Mouse (Mus musculus) T-cell, adult 2 months (primary cell): ENCODE results near the gene Vkorc1.
A peak's percentile ranks its signal among the peaks of the same experiment; 100 is the strongest.
"Not testable (repeated sequence)": the region's sequence is repeated elsewhere in the genome, so short reads cannot be mapped to it uniquely, and the experiment has no call there.

Source experiments
- DNase-seq: peaks from one replicate; pipeline ENCODE4 v3.0.0; 2022; ENCODE audit warnings: low spot score

The Vkorc1 gene

GRCm38 (mm10) chr7:127915293-127915692 is 19.9 kb upstream of the Vkorc1 start:
- DNase-seq, result no peak

- DNase-seq, result no peak
Observed at GRCm38 (mm10) chr7:127912938-127913337, 17.5 kb upstream of the Vkorc1 start.

DNA sequence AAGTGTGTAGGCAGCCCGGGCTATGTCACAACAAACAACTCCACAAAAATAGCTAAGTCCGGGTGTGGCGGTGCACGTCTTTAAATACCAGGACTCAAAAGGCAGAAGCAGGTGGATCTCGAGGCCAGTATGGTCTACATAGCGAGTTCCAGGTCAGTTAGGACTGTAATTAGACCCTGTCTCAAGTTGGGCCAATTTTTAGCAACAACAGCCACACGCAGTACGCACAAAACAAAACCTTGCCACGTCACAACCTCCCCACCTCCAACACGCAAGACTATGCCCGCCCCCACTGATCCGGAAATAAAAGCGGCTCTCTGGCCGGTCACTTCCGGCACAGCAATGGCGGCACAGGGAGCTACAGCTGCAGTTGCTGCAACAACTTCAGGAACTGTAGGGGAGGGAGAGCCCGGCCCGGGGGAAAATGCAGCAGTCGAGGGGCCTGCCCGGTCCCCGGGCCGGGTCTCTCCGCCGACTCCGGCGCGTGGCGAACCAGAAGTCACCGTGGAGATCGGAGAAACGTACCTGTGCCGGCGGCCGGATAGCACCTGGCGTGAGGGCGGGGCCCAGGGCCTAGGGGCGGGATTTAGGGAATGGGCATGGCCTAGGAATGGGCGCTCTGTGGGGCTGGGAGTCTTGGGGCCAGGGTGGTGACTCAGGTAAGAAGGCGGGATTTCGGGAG is 16.9 kb upstream of the Vkorc1 start, which contains the start of gene Kat8:
Gene Kat8 (plus strand): TSS at position 327 of the 682 bp plus-strand sequence.
- peak; percentile 87 for DNase-seq

- DNase-seq, result no peak
Observed at GRCm38 (mm10) chr7:127908656-127909055, 13.2 kb upstream of the Vkorc1 start.

DNA sequence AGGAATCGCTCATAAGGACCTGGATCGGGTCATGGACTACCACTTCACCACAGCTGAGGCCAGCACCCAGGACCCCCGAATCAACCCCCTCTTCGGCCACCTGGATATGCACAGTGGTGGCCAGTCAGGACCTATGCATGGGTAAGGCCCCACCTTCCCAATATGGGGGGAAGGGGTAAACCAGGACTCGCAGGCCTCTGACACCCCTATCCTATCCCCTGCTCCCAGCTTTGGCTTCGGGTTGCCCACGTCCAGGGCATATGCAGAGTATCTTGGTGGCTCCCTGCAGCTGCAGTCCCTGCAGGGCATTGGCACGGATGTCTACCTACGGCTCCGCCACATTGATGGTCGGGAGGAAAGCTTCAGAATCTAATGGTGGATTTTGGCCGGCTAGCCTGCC is 12.5 kb upstream of the Vkorc1 start:
- no peak for DNase-seq

DNA sequence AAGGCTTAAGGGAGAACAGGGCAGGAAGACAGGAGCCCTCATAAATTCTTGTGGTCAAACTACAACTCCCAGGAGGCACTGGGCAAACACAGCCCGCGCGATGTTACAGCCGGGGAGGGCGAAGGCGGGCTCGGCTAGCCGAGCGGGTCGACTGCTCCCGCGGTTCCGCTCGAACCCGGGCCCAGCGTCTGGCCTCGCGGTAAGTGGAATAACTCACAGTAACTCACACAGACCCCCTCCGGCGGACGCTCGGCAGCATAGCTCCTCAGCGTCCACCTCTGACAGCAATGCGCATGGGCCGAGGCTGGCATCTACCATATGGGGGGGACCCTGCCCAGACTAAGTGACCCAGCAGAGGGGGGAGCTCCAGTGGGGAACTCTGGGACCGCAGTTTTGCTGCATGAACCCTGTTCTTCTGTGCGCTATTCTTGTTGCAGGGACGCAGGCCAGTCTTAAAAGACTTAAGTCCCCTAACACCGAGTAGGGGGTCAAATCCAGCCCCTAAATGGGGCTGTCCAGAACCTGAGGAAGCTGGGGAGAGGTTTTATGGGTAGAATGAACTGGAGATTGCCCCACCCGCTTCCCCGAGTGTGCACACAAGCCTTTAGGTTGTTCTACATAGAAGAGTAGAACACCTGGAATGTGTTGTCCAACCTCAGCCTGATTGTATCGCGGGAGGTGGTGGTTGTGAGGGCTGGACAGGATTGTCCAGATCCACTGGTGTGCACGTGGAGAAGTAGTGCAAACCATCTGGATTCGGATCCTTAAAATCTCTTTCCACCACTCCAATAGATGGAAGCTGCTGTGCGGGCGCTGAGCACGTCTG is 8.8 kb upstream of the Vkorc1 start, which contains the start of gene Bckdk:
Gene Bckdk (plus strand): TSS at position 112 of the 826 bp plus-strand sequence.
- peak; percentile 64 for DNase-seq

- DNase-seq, result no peak
Observed at GRCm38 (mm10) chr7:127901772-127902171, 6.4 kb upstream of the Vkorc1 start.

DNA sequence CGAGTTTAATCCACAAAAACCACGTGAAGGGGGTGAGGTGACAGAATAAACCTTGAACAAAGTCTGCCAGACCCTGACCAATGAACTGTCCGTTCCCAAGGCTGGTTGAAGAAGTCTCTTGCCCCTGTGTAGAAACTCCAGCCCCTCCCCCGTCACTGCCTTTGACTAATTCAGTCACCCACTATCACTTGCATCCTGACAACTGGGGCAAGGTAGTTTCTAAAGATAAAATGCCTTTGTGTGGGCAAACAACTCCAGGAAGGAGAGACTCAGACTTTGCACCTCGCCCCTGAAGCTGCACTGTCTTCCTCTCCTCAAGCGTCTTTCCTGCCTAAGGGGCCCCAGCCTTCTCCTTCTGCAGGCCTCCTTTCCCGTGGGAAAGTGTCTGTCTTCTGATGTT is 4.6 kb upstream of the Vkorc1 start:
- no peak for DNase-seq

DNA sequence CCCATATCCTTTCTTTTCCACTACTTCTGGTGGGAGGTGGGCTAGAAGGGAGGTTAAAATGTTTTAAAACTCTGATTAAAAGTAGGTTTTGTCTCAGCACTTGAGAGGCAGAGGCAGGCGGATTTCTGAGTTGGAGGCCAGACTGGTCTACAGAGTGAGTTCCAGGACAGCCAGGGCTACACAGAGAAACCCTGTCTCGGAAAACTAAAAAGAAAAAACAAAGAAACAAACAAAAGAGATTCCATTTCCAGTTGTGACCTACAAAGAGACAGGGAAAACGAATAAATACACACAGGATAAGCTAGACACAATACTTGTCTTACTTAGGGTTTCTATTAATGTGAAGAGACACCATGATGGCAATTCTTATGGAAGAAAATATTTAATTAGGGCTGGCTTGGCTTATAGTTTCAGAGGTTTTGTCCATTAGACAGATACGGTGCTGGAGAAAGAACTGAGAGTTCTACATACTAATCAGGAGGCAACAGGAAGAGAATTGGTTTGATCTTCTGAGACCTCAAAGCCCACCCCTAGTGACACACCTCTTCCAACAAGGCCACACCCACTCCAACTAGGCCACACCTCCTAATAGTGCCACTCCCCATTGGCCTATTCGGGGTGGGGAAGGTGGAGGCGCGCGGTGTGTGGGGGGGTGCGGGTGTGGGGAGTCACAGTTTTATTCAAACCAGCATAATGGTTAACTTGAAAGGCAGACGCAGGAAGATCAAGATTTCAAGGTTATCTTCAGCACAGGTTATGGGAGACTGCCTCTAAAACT is 3.0 kb upstream of the Vkorc1 start:
- peak; percentile 72 for DNase-seq

DNA sequence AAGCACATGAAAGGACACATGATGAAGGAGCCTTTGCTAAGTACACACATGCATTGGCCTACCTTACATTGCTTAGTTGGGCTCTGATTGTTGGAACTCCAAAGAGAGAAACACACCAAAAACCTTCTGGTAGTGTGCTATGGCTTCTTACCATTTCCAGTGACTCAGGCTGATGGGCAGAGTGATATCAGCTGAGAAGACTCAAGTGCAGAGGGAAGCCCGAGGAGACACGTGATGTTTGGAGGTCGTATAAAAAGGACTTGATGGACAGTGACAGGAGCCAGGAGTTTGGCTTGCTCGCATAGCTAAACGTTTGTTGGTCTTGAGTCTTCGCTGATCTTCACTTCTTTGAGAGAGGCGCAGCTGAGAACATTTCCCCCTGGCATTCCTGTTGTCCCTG is 2.1 kb upstream of the Vkorc1 start:
- DNase-seq, result no peak

GRCm38 (mm10) chr7:127896384-127896783 is 967 bp upstream of the Vkorc1 start:
- DNase-seq, result peak; percentile 65

DNA sequence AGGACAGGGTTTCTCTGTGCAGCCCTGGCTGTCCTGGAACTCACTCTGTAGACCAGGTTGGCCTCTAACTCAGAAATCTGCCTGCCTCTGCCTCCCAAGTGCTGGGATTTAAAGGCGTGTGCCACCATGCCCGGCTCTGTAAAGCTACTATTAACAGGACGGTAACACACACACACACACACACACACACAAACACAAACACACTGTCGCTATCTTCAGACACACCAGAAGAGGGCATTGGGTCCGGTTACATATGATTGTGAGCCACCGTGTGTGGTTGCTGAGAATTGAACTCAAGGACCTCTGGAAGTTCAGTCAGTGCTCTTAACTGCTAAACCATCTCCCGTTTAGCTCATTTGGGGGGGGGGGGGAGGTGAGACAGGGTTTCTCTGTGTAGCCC is 474 bp upstream of the Vkorc1 start:
- DNase-seq, result not testable (repeated sequence)

DNA sequence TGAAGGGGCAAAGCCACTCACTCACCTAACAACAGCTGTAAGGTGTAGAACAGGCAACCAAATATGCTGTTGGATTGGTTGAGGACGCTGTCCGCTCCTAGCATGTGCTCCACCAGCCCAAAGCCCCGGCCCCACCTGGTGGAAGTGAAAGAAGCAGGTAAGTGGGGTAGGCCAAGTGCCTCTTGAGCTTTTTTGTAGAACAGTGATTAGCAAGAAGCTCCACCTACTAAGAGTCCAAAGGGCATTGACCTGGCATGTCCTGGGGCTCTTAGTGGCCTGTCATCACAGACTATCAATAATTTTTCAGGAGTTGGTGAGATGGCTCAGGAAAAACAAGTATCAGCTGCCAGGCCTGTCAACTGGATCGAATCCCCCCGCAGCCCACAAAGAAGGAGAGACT is 937 bp downstream of the Vkorc1 start:
- no peak for DNase-seq

DNA sequence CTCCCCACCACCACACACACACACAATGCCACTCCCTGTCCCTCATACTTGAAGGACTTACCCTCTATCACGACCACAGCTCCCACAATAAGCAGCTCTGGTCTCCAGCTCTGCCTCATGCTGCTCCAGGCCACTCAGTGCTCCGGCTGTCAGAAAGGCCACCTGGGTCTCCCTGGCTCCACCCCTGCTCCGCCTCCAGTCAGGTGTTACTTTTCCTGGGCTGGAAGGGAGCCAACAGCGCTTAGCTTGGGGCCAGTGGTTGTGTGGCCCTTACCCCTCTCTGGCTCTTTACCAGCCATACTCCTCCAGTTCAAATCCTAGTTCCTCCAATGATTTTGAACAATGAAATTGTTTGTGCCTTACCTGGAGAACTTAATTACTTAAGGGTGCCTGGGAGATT is 4.6 kb downstream of the Vkorc1 start, which contains the start of gene Prss53:
Gene Prss53 (minus strand): TSS at position 173 of the 400 bp plus-strand sequence.
- no peak for DNase-seq

- DNase-seq, result no peak
Observed at GRCm38 (mm10) chr7:127888821-127889220, 6.6 kb downstream of the Vkorc1 start.

GRCm38 (mm10) chr7:127887781-127888180 is 7.6 kb downstream of the Vkorc1 start:
- no peak for DNase-seq

- no peak for DNase-seq
Observed at GRCm38 (mm10) chr7:127887191-127887590, 8.2 kb downstream of the Vkorc1 start.

DNA sequence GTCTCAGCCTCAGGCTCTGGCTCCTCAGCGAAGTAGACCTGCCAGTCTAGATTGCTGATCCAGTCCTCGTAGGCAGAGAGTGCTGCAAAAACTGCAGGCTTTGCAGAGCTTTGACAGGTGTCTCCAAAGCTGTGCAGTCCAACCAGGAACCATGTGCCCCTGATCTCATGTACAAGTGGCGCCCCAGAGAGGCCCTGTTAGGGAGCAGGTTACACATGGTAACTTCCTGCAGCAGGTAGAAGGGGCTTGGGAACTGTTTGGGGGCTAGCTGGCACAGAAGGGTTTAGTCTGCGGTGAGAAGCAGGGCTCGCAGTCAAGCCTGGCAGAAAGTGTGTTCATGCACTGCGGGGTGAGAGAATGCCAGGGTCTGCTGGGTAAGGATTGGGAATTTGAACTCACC is 8.9 kb downstream of the Vkorc1 start:
- DNase-seq, result no peak

GRCm38 (mm10) chr7:127885951-127886350 is 9.5 kb downstream of the Vkorc1 start:
- no peak for DNase-seq

DNA sequence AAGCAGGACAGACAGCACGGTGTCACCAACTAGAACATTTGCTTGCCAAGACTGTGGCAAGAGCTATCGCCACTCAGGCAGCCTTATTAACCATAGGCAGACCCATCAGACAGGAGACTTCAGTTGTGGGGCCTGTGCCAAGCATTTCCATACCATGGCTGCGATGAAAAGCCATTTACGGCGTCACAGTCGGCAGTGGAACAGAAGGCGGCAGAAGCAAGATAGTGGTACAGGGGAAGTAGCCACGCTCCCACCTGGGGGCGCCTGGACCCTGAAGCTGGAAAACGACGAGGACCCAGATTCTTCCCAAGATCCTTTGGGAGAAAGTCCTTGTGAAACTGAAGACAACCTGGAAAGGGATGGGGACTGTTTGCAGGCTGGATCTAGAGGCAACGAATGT is 15.0 kb downstream of the Vkorc1 start:
- DNase-seq, result no peak

- no peak for DNase-seq
Observed at GRCm38 (mm10) chr7:127879301-127879700, 16.1 kb downstream of the Vkorc1 start.
